Mouse (Mus musculus) left cerebral cortex, adult 2 months (tissue): ENCODE measurements at regions not wholly inside any gene's neighbourhood (a gene's known extent, or its start where the extent isn't known, plus 50 kb on each side); places are given as distances from the start of the nearest gene placed in this dataset.

ENCODE experiments used
- DNase-seq, 2 experiments: peaks; one replicate each; pipeline ENCODE4 v3.0.0; 2021 to 2022; ENCODE audit warnings: low spot score in 2 of 2, mixed read lengths in 1 of 2; ENCODE audit errors: extremely low spot score in 1 of 2
- H3K27ac ChIP-seq: fragments of 200-600 bp; 2 replicates; pipeline ENCODE4 v1.8.1; 2022
- H3K4me3 ChIP-seq: fragments of 200-600 bp; 2 replicates; pipeline ENCODE4 v1.8.1; 2022
- CTCF ChIP-seq: fragments of 200-600 bp; IDR thresholded peaks from 2 replicates; pipeline ENCODE4 v1.8.1; 2022; ENCODE audit warnings: antibody characterized with exemption, mild to moderate bottlenecking, moderate library complexity
- intact Hi-C: fragments of 180-260 bp; cut with DNase I; formaldehyde crosslinking; loops from one replicate; pipeline ENCODE4 v1.15.1; 2025

GRCm38 (mm10) chr14:85965139-85965538 lies 1175.9 kb downstream of the Diaph3 start:
- intact Hi-C loops = no loop called here
- no peak for DNase-seq
- Histone ChIP-seq H3K4me3 (no peak overlapping the region), H3K27ac (no peak overlapping the region)
- TF ChIP-seq CTCF = no peak

GRCm38 (mm10) chr14:85945707-85946313 lies 1195.2 kb downstream of the Diaph3 start:
- no peak for DNase-seq
- Histone ChIP-seq H3K27ac (no peak overlapping the region), H3K4me3 (no peak overlapping the region)
- intact Hi-C loops = no loop called here
- no peak for TF ChIP-seq CTCF

- no peak overlapping the region for H3K4me3 ChIP-seq
Observed at GRCm38 (mm10) chr14:85942792-85943191, 1198.2 kb downstream of the Diaph3 start.

GRCm38 (mm10) chr14:85940585-85940984 lies 1200.5 kb downstream of the Diaph3 start:
- TF ChIP-seq CTCF = no peak
- no peak overlapping the region for H3K27ac ChIP-seq
- no peak for DNase-seq
- intact Hi-C loops = no loop called here
- no peak overlapping the region for H3K4me3 ChIP-seq

More at GRCm38 (mm10) chr14:85942792-85943191, 1198.2 kb downstream of the Diaph3 start:
- H3K27ac ChIP-seq = no peak overlapping the region
- no peak for TF ChIP-seq CTCF
- intact Hi-C loops = no loop called here
- no peak for DNase-seq

- intact Hi-C loops = loop anchor here (2.0 to 10.0 kb wide), 3 partner anchors 310 to 690 kb away; no protein-coding TSS in a partner anchor
- Histone ChIP-seq H3K4me3 (no peak overlapping the region), H3K27ac (peak overlapping the region; percentile 22)
- TF ChIP-seq CTCF = no peak
- DNase-seq = no peak
Observed at GRCm38 (mm10) chr14:85935091-85935490, 1205.9 kb downstream of the Diaph3 start.

- H3K27ac ChIP-seq = no peak overlapping the region
- intact Hi-C loops = loop anchor here (10.0 kb wide), 2 partner anchors 314 to 374 kb away; no protein-coding TSS in a partner anchor
Observed at GRCm38 (mm10) chr14:85930387-85930786, 1210.6 kb downstream of the Diaph3 start.

GRCm38 (mm10) chr14:85918894-85919293 lies 1222.1 kb downstream of the Diaph3 start:
- H3K27ac ChIP-seq = no peak overlapping the region
- intact Hi-C loops = loop anchor here (5.0 kb wide), 1 partner anchor 243 kb away; no protein-coding TSS in a partner anchor
- DNase-seq = no peak
- TF ChIP-seq CTCF = no peak
- no peak overlapping the region for H3K4me3 ChIP-seq

More at GRCm38 (mm10) chr14:85930387-85930786, 1210.6 kb downstream of the Diaph3 start:
- no peak for TF ChIP-seq CTCF
- DNase-seq = no peak
- no peak overlapping the region for H3K4me3 ChIP-seq

- intact Hi-C loops = loop anchor here (5.0 kb wide), 1 partner anchor 247 kb away; no protein-coding TSS in a partner anchor
- Histone ChIP-seq H3K27ac (peak overlapping the region; percentile 7; the same call in 1 of the 2 replicates), H3K4me3 (no peak overlapping the region)
- no peak for DNase-seq
- no peak for TF ChIP-seq CTCF
Observed at GRCm38 (mm10) chr14:85915761-85916160, 1225.3 kb downstream of the Diaph3 start.

- Histone ChIP-seq H3K27ac (no peak overlapping the region), H3K4me3 (no peak overlapping the region)
- intact Hi-C loops = loop anchor here (5.0 kb wide), 1 partner anchor 1461 kb away; no protein-coding TSS in a partner anchor
- peak; percentile 54 for TF ChIP-seq CTCF
- no peak for DNase-seq
Observed at GRCm38 (mm10) chr14:85897890-85898289, 1243.1 kb downstream of the Diaph3 start.

GRCm38 (mm10) chr14:85861371-85861951 lies 1279.6 kb downstream of the Diaph3 start:
- DNase-seq = no peak
- intact Hi-C loops = no loop called here
- Histone ChIP-seq H3K27ac (no peak overlapping the region), H3K4me3 (no peak overlapping the region)
- TF ChIP-seq CTCF = no peak

GRCm38 (mm10) chr14:85849490-85849889 lies 1291.5 kb downstream of the Diaph3 start:
- no peak overlapping the region for H3K27ac ChIP-seq
- no peak overlapping the region for H3K4me3 ChIP-seq
- TF ChIP-seq CTCF = no peak
- intact Hi-C loops = no loop called here
- DNase-seq = no peak

GRCm38 (mm10) chr14:85835494-85835893 lies 1305.5 kb downstream of the Diaph3 start:
- no peak overlapping the region for H3K27ac ChIP-seq
- H3K4me3 ChIP-seq = no peak overlapping the region
- no peak for DNase-seq
- intact Hi-C loops = no loop called here
- no peak for TF ChIP-seq CTCF

- Histone ChIP-seq H3K4me3 (no peak overlapping the region), H3K27ac (no peak overlapping the region)
- TF ChIP-seq CTCF = no peak
- DNase-seq = no peak
- intact Hi-C loops = no loop called here
Observed at GRCm38 (mm10) chr14:85814920-85815319, 1326.1 kb downstream of the Diaph3 start.
